Mouse (Mus musculus) mouse trophoblast stem cell (cell line): ENCODE results near the gene Mgll.

Experiments used
- in situ Hi-C, 2 experiments: fragments of 300-500 bp; cut with MseI, MboI; formaldehyde crosslinking; loops; 2 replicates in 1 of 2; 3 replicates in 1 of 2; pipeline ENCODE4 v1.15.1; 2025

Mgll gene

DNA sequence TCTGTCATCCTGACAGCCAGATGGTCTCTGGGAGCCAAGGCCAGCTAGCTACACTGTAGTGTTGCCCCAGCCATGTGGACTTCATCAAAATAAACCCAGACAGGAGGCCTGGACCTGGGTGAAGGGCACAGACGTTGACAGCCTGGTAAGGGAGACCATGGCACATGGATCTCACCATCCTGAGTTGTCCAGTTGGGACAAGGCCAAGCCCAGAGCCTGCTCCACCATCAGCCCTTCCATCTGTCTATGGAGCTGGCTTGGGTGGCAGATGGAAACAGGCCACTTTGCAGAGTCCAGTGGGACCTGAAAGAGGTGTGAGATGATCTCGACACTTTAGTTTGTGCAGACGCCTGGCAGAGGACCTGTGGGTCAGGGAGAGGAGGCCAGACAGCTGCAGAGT is 76.5 kb downstream of the Mgll start:
- in situ Hi-C loops: no loop called here

DNA sequence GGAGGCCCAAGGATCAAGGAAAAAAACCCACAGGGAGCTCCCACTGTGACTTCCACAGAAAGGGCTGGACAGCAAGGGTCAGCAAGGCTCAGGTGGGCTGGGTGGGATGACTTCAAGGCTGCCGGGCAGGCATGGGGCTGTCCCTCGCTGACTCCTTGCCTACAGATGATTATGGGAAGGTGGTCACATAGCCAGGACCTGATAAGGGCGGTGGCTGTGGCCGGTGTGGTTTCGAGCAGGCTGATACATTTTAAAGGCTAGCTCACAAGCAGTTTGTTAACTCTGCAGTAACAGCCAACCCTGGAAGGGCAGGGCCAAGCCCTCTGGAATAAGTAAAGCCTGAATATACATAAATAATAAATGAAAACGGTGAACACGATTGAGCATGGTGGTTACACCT is 78.8 kb downstream of the Mgll start:
- in situ Hi-C loops: no loop called here

DNA sequence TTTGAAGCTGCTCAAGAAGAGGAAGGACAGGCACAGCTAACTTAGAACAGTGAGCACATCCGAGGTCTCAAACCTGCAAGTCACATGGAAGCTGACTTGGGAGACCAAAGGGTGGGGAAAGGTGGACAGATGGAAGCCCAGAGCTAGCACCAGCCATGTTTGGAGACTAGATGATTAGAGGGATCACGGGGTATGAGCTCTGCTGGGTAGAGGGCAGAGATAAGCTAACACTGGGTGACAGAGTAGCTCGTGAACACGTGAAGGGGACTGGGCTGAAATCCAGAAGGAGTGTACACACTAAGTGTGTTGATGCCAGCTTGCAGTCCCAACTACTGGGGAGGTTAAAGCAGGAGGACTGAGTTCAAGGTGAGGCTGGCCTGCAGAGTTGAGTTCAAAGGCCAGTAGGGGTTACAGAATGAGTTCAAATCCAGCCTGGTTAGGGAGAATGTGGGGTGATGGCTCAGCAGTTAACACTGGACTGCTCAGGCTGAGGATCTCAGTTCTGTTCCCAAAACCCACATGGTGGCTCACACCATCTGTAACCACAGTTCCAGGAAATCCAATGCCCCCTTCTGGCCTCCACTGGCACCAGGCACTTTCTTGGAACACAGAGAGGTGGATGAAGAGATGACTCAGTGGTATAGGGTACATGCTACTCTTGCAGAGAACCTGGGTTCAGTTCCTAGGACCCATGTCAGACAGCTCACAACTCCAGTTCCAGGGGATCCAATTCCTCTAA is 79.9 kb downstream of the Mgll start:
- in situ Hi-C loops: no loop called here

DNA sequence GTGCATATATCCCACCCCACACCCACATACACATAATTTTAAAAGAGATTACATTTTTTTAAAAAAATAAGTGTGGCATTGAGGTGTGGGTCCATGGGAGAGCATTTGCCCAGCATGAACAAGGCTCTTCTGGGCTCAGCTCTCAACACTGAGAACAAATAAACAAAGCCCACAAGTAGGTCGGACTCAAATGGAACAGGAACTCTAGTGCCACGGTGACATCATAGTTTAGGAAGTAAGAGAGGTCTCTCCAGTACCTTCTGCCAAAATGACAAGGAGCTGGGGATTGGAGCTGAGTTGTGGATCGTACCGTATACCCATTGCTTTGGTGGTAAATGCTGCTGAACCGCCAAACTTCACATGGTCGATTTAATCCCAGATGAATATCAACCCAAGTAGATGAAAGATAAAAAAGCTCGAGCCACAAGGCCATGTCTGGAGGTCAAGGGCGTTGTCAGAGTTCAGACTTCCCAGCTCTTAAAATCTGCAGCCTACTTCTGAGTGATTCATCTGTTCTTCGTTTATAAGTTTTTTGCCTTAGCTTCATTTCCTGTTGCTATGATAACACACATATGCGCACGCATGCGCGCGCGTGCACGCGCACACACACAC is 80.9 kb downstream of the Mgll start:
- in situ Hi-C loops: no loop called here

DNA sequence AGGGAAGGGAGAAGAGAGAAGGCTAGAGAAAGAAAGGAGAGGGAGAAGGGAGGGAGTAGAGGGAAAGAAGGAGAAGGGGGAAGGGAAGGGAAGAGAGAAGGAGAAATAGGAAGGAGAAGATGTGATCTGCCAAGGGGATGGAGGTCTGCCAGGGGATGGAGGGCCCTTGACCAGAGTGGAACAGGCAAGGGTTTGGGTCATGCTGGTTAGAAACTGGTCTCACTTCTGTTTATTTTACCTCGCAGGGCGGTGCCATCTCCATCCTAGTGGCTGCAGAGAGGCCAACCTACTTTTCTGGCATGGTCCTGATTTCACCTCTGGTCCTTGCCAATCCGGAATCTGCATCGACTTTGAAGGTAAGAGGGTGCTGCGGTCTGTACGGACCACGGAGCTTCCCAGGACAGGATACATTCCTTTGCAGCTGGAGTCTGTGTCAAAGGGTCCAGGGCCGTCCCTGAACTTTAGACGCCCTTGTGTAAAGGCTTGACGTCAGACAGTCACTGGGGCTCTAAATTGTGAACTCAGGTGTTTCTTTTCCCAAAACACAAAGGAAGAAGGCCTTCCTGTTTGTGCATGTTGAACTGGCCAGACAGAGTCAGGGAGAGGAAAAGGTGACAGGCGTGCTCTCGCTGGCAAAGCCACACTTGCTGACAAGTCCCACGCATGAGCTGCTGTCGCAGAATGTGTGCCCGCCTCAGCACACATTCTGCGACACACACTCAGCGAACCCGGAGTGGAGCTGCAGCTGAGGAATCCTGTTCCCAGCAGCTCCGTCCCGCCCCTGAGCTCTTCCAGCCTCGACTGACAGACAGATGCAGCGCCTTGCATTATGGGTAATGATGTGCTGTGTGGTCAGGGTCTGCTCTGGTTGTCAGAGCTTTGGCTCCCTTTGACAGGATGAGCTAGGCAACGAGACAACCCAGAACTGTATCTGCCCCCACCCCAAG is 85.2 kb downstream of the Mgll start:
- in situ Hi-C loops: no loop called here

DNA sequence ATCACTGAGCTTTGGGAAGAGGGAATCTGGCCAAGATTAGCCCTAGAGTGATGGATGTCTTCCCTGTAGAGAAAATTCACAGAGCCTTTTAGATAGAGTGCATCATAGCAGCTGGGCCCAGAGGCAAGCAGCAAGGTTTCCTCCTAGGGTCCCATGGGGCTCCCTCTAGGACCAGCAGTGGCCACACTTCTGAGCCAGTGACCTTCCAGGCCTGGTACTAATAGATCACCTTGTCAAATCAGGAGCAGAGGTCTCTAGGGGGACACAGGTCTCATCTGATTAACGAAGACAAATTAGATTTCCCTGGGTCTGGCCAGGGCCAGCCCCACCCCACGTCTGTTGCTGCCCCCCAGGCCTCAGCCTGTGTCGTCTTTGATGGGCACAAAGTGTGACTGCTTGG is 86.1 kb downstream of the Mgll start:
- in situ Hi-C loops: no loop called here

DNA sequence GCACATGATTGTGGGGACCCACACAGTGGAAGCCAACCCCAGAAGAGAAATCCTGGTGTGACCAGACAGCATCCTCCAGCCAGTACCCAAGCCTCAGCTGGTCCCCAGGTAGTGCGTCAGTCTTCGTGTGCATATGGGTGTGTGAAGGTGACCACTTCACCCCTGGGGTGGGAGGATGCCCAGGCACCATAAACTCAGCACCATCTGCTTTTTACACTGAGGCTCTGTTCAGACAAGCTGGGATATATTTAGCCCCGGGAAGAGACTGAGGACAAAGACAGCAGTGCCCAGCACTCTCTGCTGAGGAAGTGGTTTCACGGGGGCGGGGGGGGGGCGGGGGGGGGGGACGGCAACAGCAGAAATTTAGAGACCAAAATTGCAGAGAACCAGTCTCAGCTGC is 87.2 kb downstream of the Mgll start:
- in situ Hi-C loops: no loop called here

DNA sequence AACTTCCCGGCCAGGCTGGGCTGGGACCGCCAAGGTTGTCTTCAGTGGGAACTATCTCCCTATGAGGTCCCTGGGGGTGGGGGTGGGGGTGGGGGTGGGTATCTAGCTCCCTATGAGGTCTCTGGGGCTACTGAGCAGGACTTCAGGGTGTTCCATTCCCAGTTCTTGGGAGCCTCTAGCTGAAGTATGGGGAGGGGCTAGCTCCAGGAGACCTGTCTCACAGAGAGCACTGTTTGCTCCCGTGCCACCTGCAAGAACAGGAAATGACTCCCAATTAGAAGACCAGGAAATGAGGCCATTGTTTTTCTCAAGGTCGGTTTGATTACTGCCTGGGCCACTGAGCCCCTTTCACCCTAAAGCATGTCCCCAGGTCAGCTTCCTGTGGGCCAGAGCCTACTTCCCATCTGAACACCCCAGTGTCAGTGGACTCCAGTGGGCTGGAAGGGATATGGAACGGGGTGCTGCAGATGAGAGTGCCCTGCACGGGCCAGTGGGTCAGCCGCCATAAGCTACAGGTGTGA is 87.7 kb downstream of the Mgll start:
- in situ Hi-C loops: no loop called here

DNA sequence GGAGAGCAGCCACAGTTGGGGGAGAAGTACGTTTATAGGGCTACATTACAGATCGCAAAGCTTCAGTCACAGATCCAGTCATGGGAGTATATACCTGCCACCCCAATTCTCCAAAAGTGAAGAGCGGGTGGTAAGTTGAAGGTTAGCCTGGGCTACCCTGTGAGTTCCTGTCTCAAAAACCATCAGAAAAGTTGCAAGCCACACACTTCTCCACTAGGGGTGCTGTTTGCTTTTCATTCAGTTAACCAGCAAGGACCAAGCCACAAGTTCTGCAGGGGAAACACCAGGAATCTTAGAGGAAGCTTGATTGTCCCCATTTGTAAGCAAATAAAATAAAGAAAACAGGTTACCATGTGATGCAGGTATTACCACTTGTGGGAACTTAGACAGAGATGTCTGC is 88.7 kb downstream of the Mgll start:
- in situ Hi-C loops: no loop called here

DNA sequence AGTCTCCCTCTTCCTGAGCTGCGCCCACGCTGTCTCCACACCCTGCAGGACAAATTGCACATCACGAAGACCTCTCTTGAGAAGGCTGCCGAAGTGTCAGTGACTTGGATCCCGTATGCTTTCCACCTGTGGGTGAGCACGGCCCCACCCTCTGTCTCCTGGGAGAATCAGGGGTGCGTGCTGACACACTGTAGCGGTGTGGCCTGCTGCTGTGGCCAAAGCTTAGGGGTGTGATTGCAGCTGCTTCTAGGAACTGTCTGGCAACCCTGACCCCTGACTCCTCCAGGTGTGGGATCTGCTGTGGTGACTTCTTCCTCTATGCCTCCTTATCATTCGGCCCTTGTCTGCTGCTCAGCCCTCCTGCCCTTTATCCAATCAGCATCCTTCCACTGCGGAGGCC is 89.6 kb downstream of the Mgll start:
- in situ Hi-C loops: no loop called here

DNA sequence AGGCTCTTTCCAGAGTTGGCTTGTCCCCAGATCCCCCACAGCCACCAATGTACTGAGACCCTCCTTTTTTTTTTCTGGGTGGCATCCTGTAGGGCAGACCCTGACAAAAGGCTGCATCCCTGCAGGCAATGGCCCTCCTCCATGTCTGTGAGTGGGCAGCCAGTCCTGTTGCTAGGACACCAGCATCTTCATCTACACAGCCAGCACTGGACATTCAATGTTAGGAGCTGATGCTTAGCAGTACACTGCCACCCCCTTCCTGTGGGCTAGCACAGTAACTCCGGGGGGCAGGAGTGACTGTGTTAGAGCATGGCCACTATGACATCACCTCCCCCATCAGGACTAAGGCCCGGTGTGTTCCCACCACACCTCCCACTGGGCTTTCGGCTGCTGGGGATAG is 90.8 kb downstream of the Mgll start:
- in situ Hi-C loops: no loop called here

DNA sequence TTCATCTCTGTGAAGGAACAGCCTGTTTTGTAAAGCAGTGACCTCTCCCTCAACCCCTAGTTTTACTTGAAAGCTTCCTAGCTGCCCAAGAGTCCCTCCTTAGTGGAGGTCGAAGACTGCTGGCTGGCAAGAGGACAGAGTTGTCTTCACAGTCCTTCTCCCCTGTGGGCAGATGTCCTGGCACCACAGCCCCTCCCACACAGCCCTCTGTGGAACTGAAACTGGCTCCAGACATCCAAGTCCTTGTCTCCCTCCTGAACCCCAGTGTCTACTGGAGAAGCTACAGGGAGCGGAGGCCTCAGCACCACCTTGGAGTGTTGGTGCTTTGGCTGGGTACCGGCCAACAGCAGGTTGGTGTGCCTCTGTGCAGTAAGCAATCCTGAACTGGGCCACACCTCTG is 91.3 kb downstream of the Mgll start:
- in situ Hi-C loops: no loop called here

DNA sequence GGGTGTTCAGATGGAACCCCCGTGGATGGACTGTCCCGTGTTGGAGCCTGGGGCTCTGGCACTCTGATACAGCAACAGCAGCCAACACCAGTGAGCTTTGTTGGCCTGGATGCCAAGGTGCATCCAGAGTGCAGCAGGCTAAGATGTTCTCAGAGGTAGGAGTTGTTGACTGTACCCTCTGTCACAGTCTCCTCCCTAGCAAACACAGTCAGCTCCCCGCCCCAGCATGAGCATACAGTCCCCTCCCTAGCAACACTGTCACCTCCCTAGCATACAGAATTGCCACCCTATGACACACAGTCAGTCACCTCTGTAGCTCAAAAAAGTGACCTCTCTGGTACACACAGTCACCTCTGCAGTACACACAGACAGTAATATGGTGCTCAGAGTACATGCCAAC is 92.7 kb downstream of the Mgll start:
- in situ Hi-C loops: no loop called here

DNA sequence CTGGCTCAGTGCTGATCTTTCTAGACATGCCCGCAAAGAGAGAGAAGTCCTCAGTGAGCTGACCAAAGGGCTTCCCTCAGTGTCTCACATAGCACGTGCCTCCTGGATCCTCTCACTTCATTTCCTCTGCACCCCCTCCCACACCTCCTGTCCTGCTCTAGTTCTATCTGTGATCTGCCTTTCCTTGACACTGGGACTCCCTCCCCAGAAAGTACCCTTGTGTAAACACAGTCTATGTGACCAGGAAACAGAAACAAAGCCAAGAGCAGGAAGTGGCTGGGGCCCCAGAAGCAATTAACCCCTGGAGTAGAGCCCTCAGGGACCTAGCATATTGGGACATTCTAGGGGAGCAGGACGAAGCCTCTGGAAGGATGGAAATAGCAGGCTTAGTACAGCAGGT is 96.6 kb downstream of the Mgll start:
- in situ Hi-C loops: no loop called here

DNA sequence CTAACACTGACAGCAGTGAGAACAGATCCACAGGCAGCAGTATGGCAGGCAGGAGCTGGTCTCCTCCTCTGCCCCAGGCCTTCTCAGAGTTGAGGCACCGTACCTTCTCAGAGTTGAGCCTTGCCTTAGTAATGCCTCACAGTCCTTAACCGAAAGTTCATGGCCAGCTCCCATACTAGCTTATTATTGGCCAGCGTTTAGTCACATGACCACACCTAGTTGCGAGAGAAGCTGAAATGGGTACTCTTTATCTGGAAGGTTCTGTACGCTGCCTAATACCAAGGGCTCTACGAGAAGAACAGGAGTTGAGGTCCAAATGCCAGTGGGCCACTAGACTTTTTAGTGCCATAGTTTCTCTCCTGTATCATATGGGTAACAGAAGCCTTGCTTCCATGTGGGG is 97.1 kb downstream of the Mgll start:
- in situ Hi-C loops: no loop called here

DNA sequence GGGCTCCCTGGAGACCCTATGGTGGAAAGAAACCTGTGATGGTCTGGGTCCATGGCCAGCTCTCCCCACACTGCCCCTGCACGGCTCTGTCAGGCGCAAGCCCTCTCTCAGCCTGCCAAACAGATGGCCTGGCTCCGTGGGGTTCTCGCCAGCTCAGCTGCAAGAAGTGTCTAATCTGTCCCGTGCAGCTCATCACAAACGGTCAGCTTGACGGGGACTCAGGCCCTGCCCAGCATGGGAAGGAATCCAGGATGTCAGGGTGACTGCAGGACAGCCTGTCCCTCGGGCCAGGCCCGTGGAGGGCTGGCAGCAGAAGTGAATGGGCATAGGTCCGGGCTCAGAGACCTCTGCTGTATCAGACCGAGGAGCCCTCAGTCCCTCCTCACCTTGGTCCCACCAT is 97.7 kb downstream of the Mgll start:
- in situ Hi-C loops: no loop called here

DNA sequence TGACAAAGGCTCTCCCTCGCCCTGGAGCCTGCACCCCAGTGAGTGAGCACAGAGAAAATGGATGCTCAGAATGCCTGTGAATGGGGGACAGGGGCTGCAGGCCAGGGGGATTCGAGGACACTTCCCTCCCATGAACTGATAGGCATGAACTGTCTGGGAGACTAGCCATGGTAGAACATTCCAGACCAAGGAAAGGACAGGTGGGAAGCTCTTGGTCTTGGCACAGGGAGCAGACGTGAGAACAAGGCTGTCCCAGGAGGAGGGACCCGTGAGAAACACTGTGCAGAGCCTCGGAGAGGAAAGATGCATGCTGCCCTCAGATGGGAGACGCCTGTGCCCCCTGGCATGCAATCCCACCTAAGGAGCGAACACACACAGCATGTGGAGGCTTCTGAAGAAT is 100.0 kb downstream of the Mgll start:
- in situ Hi-C loops: no loop called here

DNA sequence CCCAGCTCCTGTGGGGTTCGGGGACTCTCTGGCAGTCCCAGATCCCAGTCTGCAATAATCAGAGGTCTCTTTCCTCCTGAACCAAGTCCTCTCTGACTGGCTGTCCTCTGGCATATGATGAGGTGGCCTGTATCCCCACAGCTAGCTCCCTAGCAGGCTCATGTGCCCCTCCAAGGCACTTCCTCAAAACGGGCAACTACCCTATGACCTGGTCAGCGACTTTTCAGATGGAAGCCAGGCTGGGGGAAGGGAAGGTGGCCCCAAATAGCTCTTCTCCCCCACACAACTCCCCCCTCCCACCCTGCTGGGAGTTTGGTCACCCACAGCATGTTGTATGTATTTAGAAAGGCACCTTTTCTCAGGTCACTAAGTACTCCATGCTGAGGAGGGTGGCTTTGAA is 101.9 kb downstream of the Mgll start:
- in situ Hi-C loops: no loop called here

DNA sequence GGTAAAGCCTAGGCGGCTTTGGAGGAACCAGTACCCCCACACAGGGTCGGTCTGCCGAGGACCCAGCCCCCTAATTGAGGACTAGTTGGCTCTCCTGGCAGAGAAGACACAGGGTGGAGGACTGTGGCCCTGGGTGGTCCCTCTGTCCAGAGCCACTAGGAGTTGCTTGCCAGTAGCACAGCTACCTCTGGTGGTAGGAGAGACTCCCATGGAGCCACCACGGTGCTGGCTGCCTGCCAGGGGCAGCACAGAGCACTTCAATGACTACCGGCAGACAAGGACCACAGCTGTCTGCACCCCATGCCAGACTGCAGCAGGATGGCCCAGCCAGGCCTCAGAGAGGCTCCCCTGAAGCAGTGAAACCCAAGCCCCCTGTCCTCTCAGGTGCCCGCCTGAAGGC is 102.3 kb downstream of the Mgll start:
- in situ Hi-C loops: no loop called here

DNA sequence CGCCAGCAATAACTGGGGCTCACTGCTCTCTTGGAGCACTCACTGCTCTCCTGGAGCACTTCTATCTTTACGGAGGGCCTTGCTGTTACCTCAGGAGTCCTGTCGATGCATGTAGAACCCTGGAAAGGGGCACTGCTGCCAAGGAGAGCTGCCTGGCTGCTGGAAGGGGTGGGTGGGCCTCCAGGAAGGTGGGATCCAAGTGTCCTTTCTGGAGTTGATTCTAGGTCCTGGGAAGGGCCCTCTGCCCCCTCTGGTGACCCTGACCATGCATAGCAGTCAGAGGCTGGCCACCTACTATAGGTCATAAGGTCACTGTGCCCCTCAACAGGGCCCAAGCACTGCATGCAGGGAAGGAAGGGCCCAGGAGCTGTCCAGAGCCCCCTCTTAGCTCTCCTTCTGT is 102.8 kb downstream of the Mgll start:
- in situ Hi-C loops: no loop called here

DNA sequence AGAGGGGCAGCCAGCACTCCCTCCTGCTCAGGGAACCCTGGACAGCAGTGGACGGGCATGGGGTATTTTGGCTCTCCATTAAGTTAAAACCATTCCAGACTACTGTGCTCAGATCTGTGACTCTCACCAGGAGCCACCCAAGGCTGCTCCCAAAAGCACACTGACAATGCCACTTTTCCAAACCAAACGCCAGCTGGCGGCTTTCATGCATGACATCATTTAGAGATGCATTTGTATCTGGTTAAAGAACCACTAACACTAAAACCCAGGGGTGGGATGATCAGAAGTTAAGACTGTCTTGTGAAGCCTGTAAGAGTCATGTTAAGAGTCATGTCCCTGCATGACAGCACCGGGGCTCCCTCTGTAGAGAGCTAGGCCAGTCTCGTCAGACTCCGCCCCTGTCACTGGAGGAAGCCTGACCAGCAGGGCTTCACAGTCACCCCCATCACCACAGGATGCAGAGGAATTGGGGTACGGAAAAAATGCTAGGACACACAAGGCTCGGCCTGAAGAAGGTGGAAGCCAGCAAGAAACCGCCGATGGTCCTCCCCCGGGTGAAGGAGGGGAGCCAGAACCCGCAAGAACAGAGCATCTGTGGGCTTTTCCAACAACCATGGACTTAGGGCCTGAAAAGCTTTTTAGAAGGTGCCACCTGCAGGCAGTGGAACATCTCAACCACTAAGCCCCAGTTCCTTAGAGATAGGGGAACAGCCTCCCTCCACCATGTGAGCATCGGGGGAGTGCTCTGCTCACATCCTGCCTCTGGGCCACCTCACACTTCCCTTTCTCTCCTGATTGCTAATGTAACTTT is 103.4 kb downstream of the Mgll start:
- in situ Hi-C loops: no loop called here
